Mouse (Mus musculus) spleen, adult 2 months (tissue): ENCODE results near the gene Stx1b. TPM values are rescaled to one million over a fixed set of nuclear protein-coding genes. Genes with fewer than 3 reads are reported as not detected.

Source experiments
- DNase-seq, 2 experiments: peaks; one replicate each; pipeline versions ENCODE4 v3.0.0 to v3.0.0-alpha.2; 2012 to 2021; ENCODE audit warnings: low spot score in 2 of 2, low read depth in 1 of 2
- H3K27ac ChIP-seq: fragments of 200-500 bp; 2 replicates; pipeline ENCODE4 v1.5.1; 2012; ENCODE audit warnings: low read length, inconsistent platforms; ENCODE audit not compliant: insufficient read depth
- H3K27me3 ChIP-seq: fragments of 200-500 bp; 2 replicates; pipeline ENCODE4 v1.6.1; 2012; ENCODE audit warnings: mild to moderate bottlenecking, moderate library complexity, low read length, inconsistent platforms; ENCODE audit not compliant: control insufficient read depth, insufficient read depth
- H3K36me3 ChIP-seq: fragments of 200-500 bp; 2 replicates; pipeline ENCODE4 v1.6.1; 2012; ENCODE audit warnings: mild to moderate bottlenecking, low read length, inconsistent platforms; ENCODE audit not compliant: control insufficient read depth, insufficient read depth
- H3K4me1 ChIP-seq: fragments of 200-500 bp; 2 replicates; pipeline ENCODE4 v1.6.1; 2011; ENCODE audit warnings: inconsistent platforms; ENCODE audit not compliant: control insufficient read depth, insufficient read depth, insufficient read length
- H3K4me3 ChIP-seq: fragments of 200-500 bp; 2 replicates; pipeline ENCODE4 v1.5.1; 2011; ENCODE audit warnings: mild to moderate bottlenecking, inconsistent platforms; ENCODE audit not compliant: insufficient read depth, insufficient read length; ENCODE audit errors: extremely low read depth
- CTCF ChIP-seq: fragments of 200-500 bp; IDR thresholded peaks from 2 replicates; pipeline ENCODE4 v1.5.1; 2011; ENCODE audit warnings: mild to moderate bottlenecking, inconsistent platforms; ENCODE audit not compliant: insufficient read depth, insufficient read length, insufficient replicate concordance; ENCODE audit errors: extremely low read depth
- POLR2A ChIP-seq: fragments of 200-500 bp; IDR thresholded peaks from 2 replicates; pipeline ENCODE4 v1.6.1; 2011; ENCODE audit warnings: low read depth, low read length, inconsistent platforms
- WGBS: fragments of 180-500 bp; shearing (Covaris S2); methylation state at CpG from one replicate; pipeline ENCODE4 v1.1.7; 2018; 5-methylcytosine and 5-hydroxymethylcytosine counted together
- polyA plus RNA-seq: library from polyadenylated mRNA; depleted of rRNA; stranded (reverse); fragments of >200 nt; gene quantifications from 2 replicates; pipeline ENCODE4 v1.2.3, GENCODE M21; 2012; rRNA removed

Stx1b gene
- 1.2 and 1.4 TPM in 2 replicates for polyA plus RNA-seq

DNA sequence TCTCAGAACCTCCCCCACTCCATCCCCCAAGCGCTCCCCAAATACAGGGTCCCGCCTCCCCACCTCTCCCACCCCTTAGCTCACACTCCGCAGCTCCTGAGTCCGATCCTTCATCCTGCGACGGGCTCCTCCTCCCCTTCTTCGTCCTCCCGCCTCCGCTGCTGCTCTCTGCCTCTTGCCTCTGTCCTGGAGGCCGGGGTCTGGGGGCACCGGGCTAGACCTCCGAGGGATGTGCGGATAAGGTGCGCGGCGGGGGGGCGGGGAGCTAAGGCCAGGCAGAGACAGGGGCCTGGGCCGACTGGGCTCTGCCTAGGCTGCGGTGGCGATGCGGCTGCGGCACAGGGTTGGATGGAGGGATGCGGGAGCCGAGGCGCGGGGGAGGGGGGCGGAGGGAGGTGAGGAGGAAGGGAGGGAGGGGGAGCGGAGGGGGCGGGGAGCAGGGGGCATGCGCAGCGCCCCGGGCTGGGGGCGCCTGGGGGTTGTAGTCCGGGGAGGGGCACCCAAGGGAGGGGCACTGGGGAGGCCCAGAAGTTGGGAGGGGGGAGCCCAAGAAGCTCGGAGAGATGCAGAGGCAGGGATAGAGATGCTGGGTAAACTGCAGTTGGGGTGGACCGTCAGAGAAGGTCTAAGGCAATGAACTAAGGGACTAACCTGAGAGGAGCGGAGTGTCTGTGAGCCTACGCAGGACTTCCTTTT, at the start of gene Stx1b, which contains the start of gene Stx4a:
Gene Stx1b, minus strand, starts transcription at position 374 of the 696 bp plus-strand sequence.
Gene Stx4a, plus strand, starts transcription at position 119 of the 696 bp plus-strand sequence.
- WGBS, result 25% methylated on average over 34 of the region's 38 CpGs
- 0 out of 2 replicates have a peak, but pooled peaks cover 3% of the 10 kb centered on the region for H3K27me3 ChIP-seq
- H3K36me3 ChIP-seq, result no peaks in the 10 kb centered on the region
- H3K27ac ChIP-seq, result no peak within 1 kb of the TSS
- no peak for TF ChIP-seq CTCF
- TF ChIP-seq POLR2A, result no peak
- H3K4me1 ChIP-seq, result no peaks in the 10 kb centered on the region
- DNase-seq, result no peak
- no peak within 1 kb of the TSS for H3K4me3 ChIP-seq

DNA sequence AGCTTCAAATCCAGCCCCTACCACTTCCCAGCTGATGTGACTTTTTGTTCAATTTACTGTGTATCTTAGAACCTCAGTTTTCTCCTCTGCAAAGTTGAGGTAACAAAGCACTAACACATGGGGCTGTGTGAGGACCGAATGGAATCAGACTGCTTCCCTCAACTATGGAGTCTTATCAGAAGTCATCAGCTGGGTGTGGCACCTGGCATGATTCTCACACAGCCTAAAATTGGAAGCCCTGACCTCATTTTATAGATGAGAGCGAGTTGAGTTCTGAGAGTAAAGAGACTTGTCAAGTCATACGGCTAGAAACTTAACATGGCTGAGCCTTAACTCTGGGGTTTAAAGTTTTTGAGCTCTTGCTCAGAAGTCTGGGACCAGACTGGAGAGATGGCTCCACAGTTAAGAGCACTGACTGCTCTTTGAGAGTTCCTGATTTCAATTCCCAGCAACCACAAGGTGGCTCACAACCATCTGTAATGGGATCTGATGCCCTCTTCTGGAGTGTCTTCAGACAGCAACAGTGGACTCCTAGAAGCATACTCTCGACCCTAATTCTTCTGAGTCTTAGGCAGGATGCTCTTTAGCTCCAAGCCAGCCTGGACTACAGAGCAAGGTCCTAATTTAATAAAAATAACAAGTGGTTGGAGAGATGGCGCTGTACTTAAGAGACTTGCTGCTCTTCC, 45.9 kb upstream of the Stx1b start:
- H3K27ac ChIP-seq, result no peak overlapping the region
- DNase-seq, result no peak

DNA sequence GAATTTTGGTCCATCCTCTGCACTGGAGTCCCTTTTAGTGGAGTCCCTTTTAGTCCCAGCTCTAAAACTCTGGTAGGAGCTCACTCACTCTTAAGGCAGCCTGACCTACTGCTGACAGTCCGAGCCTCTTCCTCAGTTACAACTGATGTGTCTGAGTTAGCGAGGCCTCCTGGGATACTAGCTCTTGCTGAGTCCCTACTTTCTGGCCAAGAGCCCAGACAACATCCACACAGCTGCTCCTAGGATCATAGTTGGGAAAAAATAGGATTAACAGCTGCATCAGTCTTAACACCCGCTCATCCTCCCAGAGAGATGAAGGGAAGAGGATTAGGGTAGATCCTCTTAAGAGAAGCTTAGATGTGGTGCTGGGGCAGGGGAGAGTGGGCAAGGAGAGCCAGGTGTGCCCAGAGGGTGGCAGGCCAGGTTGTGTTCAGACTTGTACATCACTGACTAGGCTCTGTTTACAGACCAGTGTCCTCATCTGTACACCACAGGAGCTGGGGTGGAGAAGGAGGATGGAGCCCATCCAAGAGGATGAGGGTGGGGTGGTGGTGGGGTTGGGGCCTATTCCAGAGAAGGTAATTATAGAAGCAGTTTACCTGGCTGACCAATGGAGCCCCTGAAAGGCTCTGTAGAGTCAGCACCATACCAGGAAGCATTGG, 44.9 kb upstream of the Stx1b start:
- peaks cover 17% of the 10 kb centered on the region for H3K36me3 ChIP-seq
- 90% methylated on average over 3 of the region's 3 CpGs for WGBS
- H3K27me3 ChIP-seq, result no peaks in the 10 kb centered on the region
- no peak overlapping the region for H3K27ac ChIP-seq
- TF ChIP-seq POLR2A, result no peak
- no peak for TF ChIP-seq CTCF
- peaks cover 7% of the 10 kb centered on the region; the same call in 1 of the 2 replicates for H3K4me1 ChIP-seq
- no peak overlapping the region for H3K4me3 ChIP-seq
- no peak for DNase-seq

More for the DNA sequence above, 45.9 kb upstream of the Stx1b start:
- WGBS, result 79% methylated on average over 5 of the region's 5 CpGs
- no peaks in the 10 kb centered on the region for H3K27me3 ChIP-seq
- H3K4me3 ChIP-seq, result no peak overlapping the region
- no peak for TF ChIP-seq CTCF
- no peak for TF ChIP-seq POLR2A
- H3K36me3 ChIP-seq, result peaks cover 17% of the 10 kb centered on the region
- peaks cover 12% of the 10 kb centered on the region; the same call in 1 of the 2 replicates for H3K4me1 ChIP-seq

DNA sequence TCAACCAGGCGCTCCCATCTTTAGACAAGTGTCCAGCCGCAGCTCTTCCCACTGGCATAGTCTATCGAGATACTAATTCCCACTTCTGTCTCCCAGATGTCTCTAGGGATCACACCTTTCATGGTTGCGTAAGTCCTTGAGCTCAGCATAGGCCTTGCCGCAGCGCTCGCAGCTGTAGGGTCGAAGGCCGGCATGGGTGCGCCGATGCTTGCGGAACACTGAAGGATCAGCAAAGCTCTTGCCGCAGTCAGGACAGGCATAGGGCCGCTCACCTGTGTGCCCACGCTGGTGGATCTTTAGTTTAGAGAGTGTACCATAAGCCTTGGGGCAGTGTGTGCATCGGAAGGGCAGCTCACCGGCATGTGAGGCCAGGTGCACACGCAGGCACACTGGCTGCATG, 43.3 kb upstream of the Stx1b start:
- no peak overlapping the region for H3K4me3 ChIP-seq

DNA sequence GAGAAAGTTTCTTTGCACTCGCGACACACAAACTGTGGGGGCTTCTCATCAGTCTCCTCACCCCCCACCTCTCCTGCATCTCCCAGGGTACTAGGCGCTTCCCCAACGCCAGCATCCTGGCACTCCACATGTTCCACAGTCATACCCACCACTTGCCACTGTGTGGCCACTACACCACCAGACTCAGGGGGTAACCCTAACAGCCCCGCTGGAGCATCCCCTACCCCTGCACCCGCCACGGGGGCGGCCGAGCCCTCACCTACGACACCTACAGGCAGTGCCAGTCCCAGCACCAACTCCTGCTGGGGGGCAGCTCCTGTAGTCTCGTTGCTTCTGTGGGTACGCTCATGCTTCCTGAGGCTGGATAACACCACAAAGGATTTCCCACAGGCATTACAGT, 42.1 kb upstream of the Stx1b start:
- WGBS, result 97% methylated on average over 12 of the region's 12 CpGs
- Histone ChIP-seq H3K27ac (no peak overlapping the region), H3K36me3 (peaks cover 17% of the 10 kb centered on the region), H3K4me1 (no peaks in the 10 kb centered on the region), H3K27me3 (no peaks in the 10 kb centered on the region), H3K4me3 (no peak overlapping the region)
- no peak for DNase-seq
- TF ChIP-seq POLR2A, result no peak
- no peak for TF ChIP-seq CTCF

More for the DNA sequence above, 43.3 kb upstream of the Stx1b start:
- 97% methylated on average over 18 of the region's 18 CpGs for WGBS
- Histone ChIP-seq H3K4me1 (peaks cover 5% of the 10 kb centered on the region; the same call in 1 of the 2 replicates), H3K27ac (no peak overlapping the region), H3K27me3 (no peaks in the 10 kb centered on the region), H3K36me3 (peaks cover 17% of the 10 kb centered on the region)
- TF ChIP-seq CTCF, result no peak
- no peak for DNase-seq

DNA sequence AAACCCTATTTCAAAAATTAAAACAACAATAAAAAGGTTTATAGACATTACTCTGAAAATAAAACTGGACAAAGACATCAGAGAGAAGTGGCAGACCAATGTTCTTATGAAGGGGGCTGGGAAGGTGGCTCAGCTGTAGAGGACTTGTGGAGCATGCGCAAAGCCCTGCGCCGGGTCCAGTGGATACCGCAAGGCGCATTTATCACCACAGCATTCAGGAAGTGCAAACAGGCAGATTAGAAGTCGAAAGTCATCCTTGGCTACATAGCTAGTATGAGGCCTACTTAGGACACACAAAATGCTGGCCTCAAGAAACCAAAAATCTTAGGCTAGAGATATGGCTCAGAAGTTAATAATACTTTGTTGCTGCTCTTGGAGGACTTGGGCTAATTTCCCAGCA, 33.9 kb upstream of the Stx1b start:
- no peak overlapping the region for H3K27ac ChIP-seq
- no peak for TF ChIP-seq CTCF
- no peak for TF ChIP-seq POLR2A
- no peak for DNase-seq
- H3K36me3 ChIP-seq, result no peaks in the 10 kb centered on the region
- no peaks in the 10 kb centered on the region for H3K4me1 ChIP-seq
- H3K27me3 ChIP-seq, result no peaks in the 10 kb centered on the region
- 77% methylated on average over 6 of the region's 6 CpGs for WGBS
- H3K4me3 ChIP-seq, result no peak overlapping the region

DNA sequence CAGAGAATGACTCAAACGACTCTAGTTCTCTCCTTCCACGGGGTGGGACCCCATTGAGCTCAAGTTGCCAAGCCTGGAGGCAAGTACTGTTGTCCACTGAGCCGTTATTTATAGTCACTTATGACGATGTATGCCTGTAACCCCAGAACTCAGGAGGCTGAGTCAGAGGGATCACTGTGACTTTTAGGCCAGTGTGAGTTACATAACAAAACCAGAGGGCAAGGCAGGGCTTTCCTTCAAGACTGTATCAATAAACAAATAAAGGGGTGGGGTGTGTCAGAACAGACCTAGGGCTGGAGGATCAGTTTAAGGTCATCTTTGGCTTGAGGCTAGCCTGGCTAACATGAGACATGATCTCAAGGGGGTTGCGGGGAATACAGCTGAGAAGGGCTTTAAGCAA, 26.6 kb upstream of the Stx1b start:
- no peak overlapping the region for H3K4me3 ChIP-seq
- no peak overlapping the region for H3K27ac ChIP-seq

More for the DNA sequence above, 26.6 kb upstream of the Stx1b start:
- Histone ChIP-seq H3K4me1 (no peaks in the 10 kb centered on the region), H3K36me3 (peaks cover 11% of the 10 kb centered on the region), H3K27me3 (no peaks in the 10 kb centered on the region)
- DNase-seq, result no peak
- 58% methylated on average over 5 of the region's 5 CpGs for WGBS
- TF ChIP-seq POLR2A (no peak), CTCF (no peak)
